Comparison of ENCODE assay signal across 52 mouse cellular contexts in the genomic region with DNA sequence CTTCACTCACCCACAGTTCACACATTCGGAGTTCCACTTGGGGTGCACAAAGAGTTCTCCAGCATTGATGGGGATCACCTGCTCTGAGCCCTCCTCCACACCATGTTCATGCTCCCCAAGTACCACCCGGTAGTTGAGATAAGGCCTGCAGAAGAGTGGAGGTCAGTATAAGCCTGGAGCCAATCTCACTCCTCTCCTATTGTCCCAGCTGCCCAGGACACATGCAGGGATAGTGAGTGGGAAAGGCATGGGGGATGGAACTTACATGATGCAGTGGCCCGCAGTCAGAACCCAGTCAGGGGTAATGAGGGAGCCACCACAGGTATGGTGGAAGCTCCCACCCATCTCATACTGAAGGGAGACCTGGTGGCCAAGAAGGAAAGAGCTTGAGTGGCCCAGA. TPM values are rescaled to one million over a fixed set of nuclear protein-coding genes. Genes with fewer than 3 reads are reported as not detected.
"Had no signal": no experiment of that assay in that cellular context is flagged by ENCODE, and none has a peak within 500 bp of the region (broad histone marks: within the 10 kb centered on the region; RNA-seq: fewer than 3 reads in every experiment).

No protein-coding gene starts in this region.

- DNase-seq: heart, postnatal 10 days; heart, postnatal 14 days; heart, postnatal 36 days; heart, postnatal 4 days; kidney, adult 11 months; kidney, adult 18-20 months; kidney, adult 2 months; kidney, adult 8-10 months; kidney, adult 9 months; kidney, postnatal 10 days; kidney, postnatal 14 days; kidney, postnatal 25 days; kidney, postnatal 36 days; kidney, postnatal 4 days; layer of hippocampus, adult 9-11 months; layer of hippocampus, postnatal 36 days had no signal

- H3K9ac ChIP-seq: heart, embryonic 12.5 days; heart, embryonic 13.5 days; heart, embryonic 15.5 days; hindbrain, embryonic 12.5 days; hindbrain, embryonic 13.5 days; hindbrain, embryonic 14.5 days; hindbrain, embryonic 15.5 days; intestine, embryonic 15.5 days; kidney, embryonic 15.5 days had no signal

- H3K4me3 ChIP-seq: heart, embryonic 12.5 days; heart, embryonic 13.5 days; heart, embryonic 15.5 days; hindbrain, embryonic 10.5 days; hindbrain, embryonic 12.5 days; hindbrain, embryonic 13.5 days; hindbrain, embryonic 15.5 days; intestine, embryonic 15.5 days; kidney, embryonic 15.5 days; layer of hippocampus, adult 2 months; left cerebral cortex, adult 2 months had no signal

- H3K27ac ChIP-seq: heart, embryonic 13.5 days; heart, embryonic 15.5 days; hindbrain, embryonic 10.5 days; hindbrain, embryonic 12.5 days; hindbrain, embryonic 13.5 days; hindbrain, embryonic 14.5 days; hindbrain, embryonic 15.5 days; hindbrain, postnatal 0 days; intestine, embryonic 15.5 days; kidney, embryonic 15.5 days; kidney, postnatal 0 days; layer of hippocampus, adult 2 months; left cerebral cortex, adult 2 months had no signal

- H3K36me3 ChIP-seq: heart, embryonic 12.5 days; heart, embryonic 13.5 days; heart, embryonic 15.5 days; hindbrain, embryonic 10.5 days; hindbrain, embryonic 12.5 days; hindbrain, embryonic 13.5 days; hindbrain, embryonic 15.5 days; intestine, embryonic 15.5 days; kidney, embryonic 15.5 days had no signal

- H3K27me3 ChIP-seq: heart, embryonic 13.5 days; heart, embryonic 15.5 days; hindbrain, embryonic 12.5 days; hindbrain, embryonic 13.5 days; hindbrain, embryonic 15.5 days; intestine, embryonic 15.5 days; kidney, embryonic 15.5 days had no signal

- H3K4me1 ChIP-seq: heart, embryonic 12.5 days; heart, embryonic 13.5 days; heart, embryonic 15.5 days; hindbrain, embryonic 10.5 days; hindbrain, embryonic 12.5 days; hindbrain, embryonic 13.5 days; hindbrain, embryonic 15.5 days; intestine, embryonic 15.5 days; kidney, embryonic 15.5 days had no signal

RNA-seq across cellular contexts. Expression of a gene that starts 4.0 kb away (rescaled TPM):
- total RNA-seq: heart, postnatal 10 days; heart, postnatal 14 days; heart, postnatal 25 days; heart, postnatal 36 days; heart, postnatal 4 days; hematopoietic stem cell, adult 5-6 weeks; hindbrain, postnatal 0 days; layer of hippocampus, adult 18-20 months; layer of hippocampus, adult 2 months; layer of hippocampus, adult 8-10 months; layer of hippocampus, postnatal 10 days; layer of hippocampus, postnatal 14 days; layer of hippocampus, postnatal 25 days; layer of hippocampus, postnatal 36 days; left cerebral cortex, adult 18-20 months; left cerebral cortex, adult 2 months; left cerebral cortex, adult 8-10 months had no signal
- polyA plus RNA-seq: heart, embryonic 11.5 days; heart, embryonic 12.5 days; heart, embryonic 13.5 days; heart, embryonic 14.5 days; heart, embryonic 15.5 days; heart, embryonic 16.5 days; heart, postnatal 0 days; hindbrain, embryonic 10.5 days; hindbrain, embryonic 11.5 days; hindbrain, embryonic 12.5 days; hindbrain, embryonic 13.5 days; hindbrain, embryonic 14.5 days; hindbrain, embryonic 15.5 days; hindbrain, embryonic 16.5 days; hindbrain, postnatal 0 days; inflammation-experienced regulatory T-cells, adult 6 months; intestine, embryonic 14.5 days; intestine, embryonic 15.5 days; intestine, postnatal 0 days; kidney, adult 2 months; kidney, embryonic 14.5 days; kidney, embryonic 15.5 days; kidney, embryonic 16.5 days; kidney, postnatal 0 days; large intestine, adult 2 months had no signal

RNA-seq across cellular contexts. Expression of a gene that starts 24.8 kb away (rescaled TPM):
- total RNA-seq: heart, postnatal 10 days; heart, postnatal 14 days; heart, postnatal 25 days; heart, postnatal 36 days; heart, postnatal 4 days; hematopoietic stem cell, adult 5-6 weeks; hindbrain, postnatal 0 days; layer of hippocampus, adult 18-20 months; layer of hippocampus, adult 2 months; layer of hippocampus, adult 8-10 months; layer of hippocampus, postnatal 10 days; layer of hippocampus, postnatal 14 days; layer of hippocampus, postnatal 25 days; layer of hippocampus, postnatal 36 days; left cerebral cortex, adult 18-20 months; left cerebral cortex, adult 2 months; left cerebral cortex, adult 8-10 months had no signal
- polyA plus RNA-seq: heart, embryonic 11.5 days; heart, embryonic 12.5 days; heart, embryonic 13.5 days; heart, embryonic 14.5 days; heart, embryonic 15.5 days; heart, postnatal 0 days; hindbrain, embryonic 10.5 days; hindbrain, embryonic 11.5 days; hindbrain, embryonic 12.5 days; hindbrain, embryonic 13.5 days; hindbrain, embryonic 14.5 days; hindbrain, embryonic 15.5 days; hindbrain, embryonic 16.5 days; hindbrain, postnatal 0 days; inflammation-experienced regulatory T-cells, adult 6 months; kidney, adult 2 months; kidney, embryonic 14.5 days; kidney, embryonic 15.5 days; kidney, embryonic 16.5 days; kidney, postnatal 0 days had no signal

RNA-seq across cellular contexts. Expression of a gene that starts 47.5 kb away (rescaled TPM):
- total RNA-seq: heart, postnatal 10 days; heart, postnatal 14 days; heart, postnatal 25 days; heart, postnatal 36 days; heart, postnatal 4 days; hematopoietic stem cell, adult 5-6 weeks; hindbrain, postnatal 0 days; layer of hippocampus, adult 18-20 months; layer of hippocampus, adult 2 months; layer of hippocampus, adult 8-10 months; layer of hippocampus, postnatal 10 days; layer of hippocampus, postnatal 14 days; layer of hippocampus, postnatal 25 days; layer of hippocampus, postnatal 36 days; left cerebral cortex, adult 18-20 months; left cerebral cortex, adult 2 months; left cerebral cortex, adult 8-10 months had no signal
- polyA plus RNA-seq: heart, embryonic 11.5 days; heart, embryonic 12.5 days; heart, embryonic 13.5 days; heart, embryonic 14.5 days; heart, embryonic 15.5 days; heart, embryonic 16.5 days; heart, postnatal 0 days; hindbrain, embryonic 10.5 days; hindbrain, embryonic 11.5 days; hindbrain, embryonic 12.5 days; hindbrain, embryonic 13.5 days; hindbrain, embryonic 14.5 days; hindbrain, embryonic 15.5 days; hindbrain, embryonic 16.5 days; hindbrain, postnatal 0 days; inflammation-experienced regulatory T-cells, adult 6 months; intestine, embryonic 14.5 days; intestine, embryonic 15.5 days; intestine, embryonic 16.5 days; intestine, postnatal 0 days; kidney, embryonic 14.5 days; kidney, embryonic 15.5 days; kidney, embryonic 16.5 days; kidney, postnatal 0 days; large intestine, adult 2 months had no signal
